Mouse (Mus musculus) olfactory bulb, adult 2 months (tissue): Measurements from ENCODE around the gene Polr3h.

Source experiments
- CTCF ChIP-seq: fragments of 200-500 bp; IDR thresholded peaks from 2 replicates; pipeline ENCODE4 v1.5.1; 2012; ENCODE audit warnings: low read depth, mild to moderate bottlenecking, low read length, moderate library complexity; ENCODE audit not compliant: insufficient read depth
- POLR2A ChIP-seq: fragments of 200-500 bp; IDR thresholded peaks from 2 replicates; pipeline ENCODE4 v1.6.1; 2012; ENCODE audit warnings: mild to moderate bottlenecking, low read depth, low read length, moderate library complexity; ENCODE audit not compliant: insufficient read depth

DNA sequence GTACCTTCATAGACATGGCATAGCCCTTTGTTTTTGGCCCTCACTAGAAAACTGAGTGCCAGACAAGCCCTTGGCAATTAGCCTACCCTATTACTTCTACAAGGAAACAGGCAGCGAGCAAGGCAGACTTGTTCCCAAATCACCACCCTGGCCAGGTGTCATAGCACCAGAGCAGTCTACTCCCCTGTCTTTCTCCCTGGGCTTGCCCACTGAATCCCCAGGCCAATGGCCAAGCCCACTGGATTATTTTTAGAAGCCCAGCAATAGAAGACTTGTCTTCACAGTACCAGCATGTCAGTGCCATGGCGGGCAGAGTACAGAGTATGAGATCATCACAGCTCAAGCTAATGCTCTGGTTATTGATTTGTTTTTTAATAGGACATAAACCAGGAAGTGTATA lies 27.3 kb downstream of the Polr3h start:
- TF ChIP-seq CTCF, result no peak
- no peak for TF ChIP-seq POLR2A
